Mouse (Mus musculus) C3H10T1/2 (cell line): ENCODE results near the gene Fam133b. TPM values are rescaled to one million over a fixed set of nuclear protein-coding genes. Genes with fewer than 3 reads are reported as not detected.

ENCODE experiments used
- polyA plus RNA-seq, 2 experiments: library from polyadenylated mRNA; unstranded; fragments of >200 nt; fragmentation: generic; extraction: Trizol; gene quantifications; one replicate each; pipeline ENCODE4 v1.2.1; 2012; ENCODE audit warnings: missing spikeins in 2 of 2

The Fam133b gene
- 10 to 100 TPM in 1 of 2 experiments, 1 to 10 TPM in 1; 6.4 to 16.8 TPM for polyA plus RNA-seq

GRCm38 (mm10) chr5:3543629-3544479 is at the start of gene Fam133b:
Gene Fam133b (plus strand): TSS chr5:3543833.

GRCm38 (mm10) chr5:3571266-3571665 is 27.6 kb downstream of the Fam133b start, which contains the start of gene 1700109H08Rik:
Gene 1700109H08Rik (plus strand): TSS chr5:3571566.

GRCm38 (mm10) chr5:3595693-3596398 is 52.2 kb downstream of the Fam133b start, which contains the start of gene Pex1:
Gene Pex1 (plus strand): TSS chr5:3596066.

GRCm38 (mm10) chr5:3596399-3596766 is 52.8 kb downstream of the Fam133b start, which contains the start of gene Rbm48:
Gene Rbm48 (minus strand): TSS chr5:3596585.

Other genes with a start within 250 kb of the Fam133b start
- gene Cdk6, start 202.3 kb upstream of the Fam133b start, polyA plus RNA-seq = 1 to 10 TPM; 2.4 to 3.4 TPM
- gene 1700109H08Rik, start 27.7 kb downstream of the Fam133b start, polyA plus RNA-seq = under 1 TPM; 0.06 to 0.31 TPM
- gene Pex1, start 52.2 kb downstream of the Fam133b start, polyA plus RNA-seq = 1 to 10 TPM in 1 of 2 experiments, under 1 TPM in 1; 0.62 to 8.0 TPM
- gene Rbm48, start 52.8 kb downstream of the Fam133b start, polyA plus RNA-seq = 1 to 10 TPM in 1 of 2 experiments, under 1 TPM in 1; 0.40 to 2.8 TPM
- gene Tmbim7, start 107.3 kb downstream of the Fam133b start, polyA plus RNA-seq = not detected
- 10 to 100 TPM; 53.3 to 70.7 TPM for gene Gatad1, start 113.4 kb downstream of the Fam133b start, polyA plus RNA-seq